Mouse (Mus musculus): ENCODE data around the gene Akap8. TPM values are rescaled to one million over a fixed set of nuclear protein-coding genes. Genes with fewer than 3 reads are reported as not detected.

Akap8 gene
- total RNA-seq (2023), result 77.8 and 97.5 TPM in 2 replicates

GRCm38 (mm10) chr17:32320597-32321389, at the start of gene Akap8:
Akap8 (minus strand) TSS chr17:32321238.

GRCm38 (mm10) chr17:32350382-32350983, 29.4 kb upstream of the Akap8 start, which contains the start of gene Akap8l:
Akap8l (minus strand) TSS chr17:32350607.

DNA sequence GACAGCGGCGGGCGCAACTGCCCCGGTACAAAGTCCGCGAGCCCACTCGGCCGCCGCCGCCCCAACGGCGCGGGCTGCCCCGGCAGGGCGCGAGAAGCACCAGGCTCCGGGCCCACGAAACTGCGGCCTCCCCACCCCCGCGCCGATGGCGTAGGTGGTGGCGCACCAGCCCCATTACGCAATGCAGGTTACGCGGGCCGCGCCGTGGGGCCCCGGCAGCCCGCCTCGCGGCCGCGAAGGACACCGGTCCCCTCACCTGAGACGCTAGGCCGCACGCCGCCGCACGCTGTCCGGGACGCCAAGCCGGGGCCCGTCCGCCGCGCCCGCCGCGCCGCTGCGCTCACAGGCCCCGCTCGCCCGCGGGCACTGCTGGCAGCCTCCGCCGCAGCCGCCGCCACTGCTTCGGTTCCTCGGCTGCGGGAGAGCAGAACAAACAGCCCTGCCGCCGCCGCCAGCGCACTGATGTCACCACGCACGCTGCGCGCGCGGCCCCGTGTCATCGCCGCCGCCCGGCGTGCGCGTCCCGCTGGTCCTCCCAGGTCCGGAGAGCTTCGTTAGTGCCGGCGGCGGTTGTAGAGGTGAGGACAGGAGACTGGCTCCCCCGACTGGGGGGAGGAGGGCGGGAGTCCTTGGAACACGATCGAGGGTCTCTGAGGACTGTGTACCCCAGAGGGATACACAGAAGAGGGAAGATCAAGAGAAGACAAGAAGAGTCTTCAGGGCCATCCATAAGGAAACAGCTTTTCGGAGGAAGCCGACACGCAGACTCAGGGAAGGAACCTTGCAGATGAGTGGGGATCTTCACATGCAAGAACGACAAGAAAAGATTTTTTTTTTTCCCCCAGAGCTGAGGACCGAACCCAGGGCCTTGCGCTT, 36.5 kb downstream of the Akap8 start, which contains the start of gene Brd4:
Gene Brd4, minus strand, starts transcription at position 461 of the 876 bp plus-strand sequence.

Other genes with a start within 250 kb of the Akap8 start
- gene Notch3, start 154.4 kb downstream of the Akap8 start, total RNA-seq (2023), result 0.05 and 0.25 TPM in 2 replicates
- gene Ephx3, start 131.7 kb downstream of the Akap8 start, total RNA-seq (2023), result not detected in 2 replicates
- gene Brd4, start 36.5 kb downstream of the Akap8 start, total RNA-seq (2023), result 251 and 326 TPM in 2 replicates
- gene Akap8l, start 29.4 kb upstream of the Akap8 start, total RNA-seq (2023), result 28.9 and 40.3 TPM in 2 replicates
- 13.4 and 16.6 TPM in 2 replicates for gene Wiz, start 68.2 kb upstream of the Akap8 start, total RNA-seq (2023)
- gene Rasal3, start 82.3 kb upstream of the Akap8 start, total RNA-seq (2023), result 42.4 and 48.5 TPM in 2 replicates
- 0.18 and 0.69 TPM in 2 replicates for gene Pglyrp2, start 102.9 kb upstream of the Akap8 start, total RNA-seq (2023)
- not detected in 2 replicates for gene Cyp4f39, start 131.5 kb upstream of the Akap8 start, total RNA-seq (2023)
- gene Cyp4f17, start 184.8 kb upstream of the Akap8 start, total RNA-seq (2023), result 0.25 and 0.29 TPM in 2 replicates
- 10.0 and 12.3 TPM in 2 replicates for gene Cyp4f16, start 215.3 kb upstream of the Akap8 start, total RNA-seq (2023)

Data from neutrophil, adult 65 days (primary cell).